Mouse (Mus musculus) myocyte (in vitro differentiated cells): ENCODE results near the gene Ttll8.

ENCODE experiments used
- POLR2A ChIP-seq: IDR thresholded peaks from one replicate; pipeline ENCODE4 v1.6.1; 2011; ENCODE audit warnings: low read depth, mild to moderate bottlenecking, control low read depth, moderate library complexity; ENCODE audit not compliant: insufficient read length
- REST ChIP-seq: IDR thresholded peaks from one replicate; pipeline ENCODE4 v1.6.1; 2011; ENCODE audit warnings: mild to moderate bottlenecking, control low read depth, moderate library complexity; ENCODE audit not compliant: insufficient read depth, insufficient read length
- TCF12 ChIP-seq: IDR thresholded peaks from one replicate; pipeline ENCODE4 v1.6.1; 2011; ENCODE audit warnings: mild to moderate bottlenecking, control low read depth; ENCODE audit not compliant: poor library complexity, insufficient read depth, severe bottlenecking
- USF1 ChIP-seq: IDR thresholded peaks from one replicate; pipeline ENCODE4 v1.6.1; 2011; ENCODE audit warnings: low read depth, mild to moderate bottlenecking, control low read depth, moderate library complexity

GRCm38 (mm10) chr15:88841160-88841559 is 113.1 kb downstream of the Ttll8 start:
- TF ChIP-seq POLR2A (no peak), TCF12 (no peak), REST (no peak), USF1 (no peak)
